Mouse (Mus musculus) hematopoietic stem cell, adult 5-6 weeks (primary cell): ENCODE measurements at regions not wholly inside any gene's neighbourhood (a gene's known extent, or its start where the extent isn't known, plus 50 kb on each side); places are given as distances from the start of the nearest gene placed in this dataset.
A peak's percentile ranks its signal among the peaks of the same experiment; 100 is the strongest.

Experiments used
- ATAC-seq, 2 experiments: fragments of 125-278 bp in 1 of 2; replicated peaks in 1 of 2; 2 replicates each; pipeline ENCODE4 v1.8.0; 2016 to 2017; ENCODE audit warnings: inconsistent platforms in 2 of 2, mild to moderate bottlenecking in 2 of 2, moderate number of reproducible peaks in 2 of 2, low read depth in 1 of 2, moderate TSS enrichment in 1 of 2; ENCODE audit not compliant: low FRiP score in 2 of 2, poor library complexity in 2 of 2, severe bottlenecking in 2 of 2, insufficient read depth in 1 of 2, low TSS enrichment in 1 of 2

- no peak for ATAC-seq
These were observed 438.6 kb upstream of the Tenm3 start for GRCm38 (mm10) chr8:49282401-49282800.

- ATAC-seq: no peak
These were observed 437.5 kb upstream of the Tenm3 start for GRCm38 (mm10) chr8:49281254-49281653.

DNA sequence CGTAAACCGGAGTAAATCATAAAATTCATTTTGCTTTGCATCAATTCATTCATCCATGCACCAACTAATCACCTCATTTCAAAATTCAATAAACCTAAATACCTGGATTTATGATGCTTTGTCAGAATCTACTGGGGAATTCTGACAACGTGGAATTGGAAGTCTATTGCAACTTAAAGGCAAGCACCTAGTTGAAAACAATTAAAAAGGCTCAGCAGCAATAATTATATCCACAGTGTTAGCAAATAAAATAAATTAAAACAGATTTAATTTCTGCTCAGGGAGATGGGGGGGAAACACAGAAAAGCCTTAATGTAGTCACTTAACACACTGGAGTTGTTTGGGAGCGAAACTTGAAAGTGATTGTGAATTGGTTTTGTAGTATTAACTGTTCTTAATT lies 430.3 kb upstream of the Tenm3 start:
- ATAC-seq: no peak

DNA sequence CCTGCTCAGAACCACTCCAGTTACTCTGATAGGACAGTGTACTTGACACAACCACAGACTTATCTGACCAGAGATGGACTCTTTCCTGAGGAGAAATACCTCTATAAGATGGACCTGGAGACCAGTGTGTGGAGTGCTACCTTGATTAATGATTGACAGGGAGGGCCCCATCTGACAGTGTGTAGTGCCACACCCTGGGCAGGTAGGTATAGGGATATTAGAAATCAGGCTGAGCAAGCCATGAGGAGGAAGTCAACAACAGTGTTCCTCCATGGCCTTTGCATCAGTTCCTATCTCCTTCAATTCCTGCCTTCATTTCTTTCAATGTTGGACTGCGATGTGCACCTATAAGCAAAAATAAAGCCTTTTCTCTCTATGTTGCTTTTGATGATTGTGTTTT lies 429.4 kb upstream of the Tenm3 start:
- ATAC-seq: no peak

DNA sequence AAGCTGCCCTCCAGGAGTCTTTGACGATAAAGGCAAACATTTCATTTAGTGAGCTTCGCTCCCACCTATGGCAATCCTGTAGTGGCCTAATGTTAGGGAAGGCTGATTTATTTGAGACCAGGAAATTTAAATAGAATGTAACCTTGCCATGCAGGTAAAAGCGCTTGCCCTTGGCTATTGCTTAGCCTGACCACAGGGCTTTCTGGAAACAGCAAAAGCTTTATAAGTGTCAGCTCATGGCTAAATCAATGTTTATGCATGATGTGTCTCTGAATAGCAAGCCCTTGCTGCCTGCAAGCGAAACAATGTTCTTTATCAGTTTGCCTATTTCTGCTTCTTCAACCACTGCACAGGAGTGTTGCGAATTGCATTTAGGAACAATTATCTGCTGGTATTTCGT lies 419.7 kb upstream of the Tenm3 start:
- no peak for ATAC-seq

GRCm38 (mm10) chr8:49262797-49263196 lies 419.0 kb upstream of the Tenm3 start:
- no peak for ATAC-seq

DNA sequence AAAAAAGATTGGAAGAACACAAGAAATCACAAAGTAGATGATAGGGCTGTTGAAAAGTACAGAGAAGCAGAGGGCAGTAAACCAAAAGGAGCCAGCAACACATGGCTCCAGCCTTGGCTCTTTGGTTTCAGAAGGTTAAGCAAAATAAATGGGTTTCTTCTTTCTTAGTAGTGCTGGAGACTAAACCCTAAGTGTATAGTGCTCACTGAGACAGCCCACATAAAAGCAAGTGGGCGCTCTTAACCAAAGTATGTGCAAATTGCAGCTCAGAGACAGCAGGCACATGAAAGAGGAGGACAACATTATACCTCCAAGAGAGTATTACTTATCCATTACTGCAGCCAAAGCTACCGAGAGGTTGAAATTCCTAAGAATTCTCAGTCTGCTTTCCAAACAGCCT lies 412.2 kb upstream of the Tenm3 start:
- no peak for ATAC-seq

GRCm38 (mm10) chr8:49254311-49254828 lies 410.6 kb upstream of the Tenm3 start:
- no peak for ATAC-seq

DNA sequence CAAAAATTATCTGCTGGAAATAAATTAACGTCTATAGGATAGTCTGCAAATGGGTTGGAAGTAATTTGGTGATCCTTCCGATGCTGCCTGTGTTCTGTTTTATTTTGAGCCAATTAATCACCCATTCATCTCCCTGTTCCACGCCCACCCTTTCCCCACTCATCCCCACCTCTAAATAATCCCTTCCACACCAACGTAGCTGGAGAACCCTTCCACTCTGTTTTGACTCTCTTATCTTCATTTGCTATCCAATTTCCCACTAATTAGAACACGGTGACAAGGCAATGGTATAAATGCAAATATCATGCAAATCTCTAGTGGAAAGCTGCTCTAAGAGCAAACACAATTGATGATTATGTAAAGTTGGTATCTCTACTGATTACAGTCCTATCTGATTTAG lies 399.3 kb upstream of the Tenm3 start:
- ATAC-seq: no peak

DNA sequence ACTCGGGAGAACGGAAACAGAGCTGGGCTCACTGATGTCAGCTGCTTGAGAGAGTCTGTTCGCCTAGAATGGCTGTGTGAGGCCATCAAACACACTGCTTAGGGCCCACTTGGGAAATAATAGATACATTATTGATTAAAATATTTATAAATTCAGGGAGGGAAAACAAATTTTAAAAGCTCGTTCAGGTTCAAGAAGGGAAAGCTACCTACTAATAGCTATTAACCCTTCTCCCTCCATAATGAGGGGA lies 393.0 kb upstream of the Tenm3 start:
- no peak for ATAC-seq

DNA sequence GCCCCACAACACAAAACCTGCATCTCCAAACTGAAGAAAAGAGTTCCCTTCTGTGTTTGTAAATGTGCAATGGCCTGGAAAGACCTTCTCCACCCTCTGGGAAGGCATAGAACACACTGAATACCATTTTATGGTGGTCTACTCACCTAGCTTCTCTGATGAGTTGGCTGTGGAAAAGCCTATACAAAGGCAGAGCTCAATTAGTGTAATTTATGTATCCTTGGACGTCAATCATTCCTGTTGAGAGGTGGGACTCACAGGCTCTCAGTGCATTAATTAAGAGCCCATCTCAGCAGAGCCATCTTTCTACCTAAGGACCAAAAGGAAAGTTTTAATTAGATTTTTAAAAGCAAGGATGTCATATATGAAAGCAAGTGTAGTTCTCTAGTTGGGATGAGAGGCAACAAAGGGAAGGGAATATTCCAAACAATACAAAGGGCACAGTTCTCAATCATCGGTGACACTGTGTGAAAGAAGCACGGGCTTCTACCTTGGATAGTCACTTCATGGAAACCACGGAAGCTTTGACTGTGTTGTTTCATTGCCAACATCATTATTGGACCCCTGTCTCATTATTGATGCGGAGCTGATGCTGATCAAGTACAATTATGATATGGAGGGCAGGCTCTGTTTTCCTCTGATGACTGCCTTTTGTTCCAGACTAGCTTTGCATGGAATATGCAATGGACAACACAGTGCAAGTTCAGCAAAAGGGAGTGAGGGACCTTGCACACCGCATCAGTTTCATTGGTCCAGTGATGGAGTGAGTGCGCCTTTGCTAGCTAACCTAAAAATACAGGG lies 392.5 kb upstream of the Tenm3 start:
- ATAC-seq: no peak

- no peak for ATAC-seq
These were observed 380.2 kb upstream of the Tenm3 start for GRCm38 (mm10) chr8:49223841-49224420.

GRCm38 (mm10) chr8:49195333-49195640 lies 351.5 kb upstream of the Tenm3 start:
- 0 out of 4 replicates have a peak, but pooled peaks of 1 of the 2 experiments have one; percentile 7 for ATAC-seq

DNA sequence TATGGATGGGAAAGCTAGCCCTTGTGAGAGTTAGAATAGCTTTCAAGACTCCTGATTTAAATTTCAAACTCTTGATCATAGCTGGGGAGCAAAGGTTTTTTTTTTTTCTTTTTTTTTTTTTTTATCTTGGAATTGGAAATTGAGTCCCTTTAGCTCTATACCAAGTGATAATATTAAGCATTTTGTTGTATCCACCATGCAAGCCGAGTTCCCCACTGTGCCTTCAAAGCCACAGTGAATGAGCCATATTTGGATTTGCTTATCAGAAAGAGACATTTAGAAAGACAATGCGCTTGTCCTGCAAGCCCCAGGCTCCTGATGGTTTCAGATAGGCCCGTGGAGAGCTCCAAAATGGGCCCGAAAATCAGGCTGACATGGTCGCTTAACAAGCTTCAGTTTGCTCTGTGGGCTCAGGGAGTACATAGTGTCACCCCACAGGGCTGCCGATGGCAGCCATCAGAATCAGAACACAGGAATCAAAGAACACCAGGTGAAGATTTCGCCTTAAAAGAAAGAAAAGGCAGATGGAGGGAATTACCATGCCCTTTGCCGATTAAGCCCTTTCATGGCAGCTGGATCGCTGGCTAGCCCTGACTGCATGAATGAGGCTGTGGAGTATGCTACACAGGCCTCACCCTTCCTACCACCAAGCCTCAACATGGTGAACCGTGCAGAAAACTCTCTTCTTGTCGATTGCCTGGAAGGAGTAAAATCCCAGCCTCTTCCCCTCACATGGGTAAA lies 351.0 kb upstream of the Tenm3 start:
- ATAC-seq: no peak

GRCm38 (mm10) chr8:49186853-49187252 lies 343.1 kb upstream of the Tenm3 start:
- ATAC-seq: no peak

DNA sequence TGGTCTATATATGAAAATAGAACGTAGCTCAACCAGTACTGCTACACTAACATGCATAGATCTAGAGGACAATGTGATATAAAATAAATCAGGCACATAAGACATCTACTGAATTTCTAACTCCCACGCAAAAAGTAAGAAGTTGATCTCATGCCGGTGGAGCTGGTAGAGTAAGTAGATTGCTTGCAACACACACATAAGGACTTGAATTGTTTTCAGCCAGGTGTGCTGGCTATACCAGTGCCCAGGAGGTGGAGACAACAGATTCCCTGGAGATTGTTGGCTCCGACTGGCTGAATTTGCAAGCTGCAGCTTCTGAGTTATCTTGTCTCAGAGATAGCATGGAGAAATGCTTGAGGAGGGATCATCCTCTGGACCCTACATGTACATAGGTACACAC lies 331.6 kb upstream of the Tenm3 start:
- no peak for ATAC-seq

- no peak for ATAC-seq
These were observed 331.2 kb upstream of the Tenm3 start for GRCm38 (mm10) chr8:49174956-49175355.

- no peak for ATAC-seq
These were observed 315.6 kb upstream of the Tenm3 start for GRCm38 (mm10) chr8:49159318-49159717.

DNA sequence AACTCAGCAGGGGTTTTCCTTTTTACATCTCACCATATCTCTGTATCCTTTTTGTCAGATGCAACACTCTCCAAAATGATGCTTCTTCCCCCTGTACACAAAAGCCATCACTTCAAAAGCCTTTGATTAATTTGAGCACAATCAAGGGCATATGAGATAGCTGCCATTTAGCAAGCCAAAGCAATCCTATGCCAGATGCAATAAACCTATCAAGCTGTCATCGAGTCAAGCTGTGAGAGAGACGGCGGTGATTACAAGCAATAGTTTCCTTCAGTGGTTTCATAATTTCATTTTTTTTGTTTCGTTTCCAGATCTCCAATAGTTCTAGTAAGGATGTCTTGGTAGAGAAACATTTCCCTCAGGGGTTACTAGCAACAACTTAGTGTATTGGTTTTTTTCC lies 314.4 kb upstream of the Tenm3 start:
- no peak for ATAC-seq
